Mouse (Mus musculus): ENCODE results near the gene Tlr4. TPM values are rescaled to one million over a fixed set of nuclear protein-coding genes. Genes with fewer than 3 reads are reported as not detected.
A peak's percentile ranks its signal among the peaks of the same experiment; 100 is the strongest.

Gene Tlr4
- polyA plus RNA-seq (2012; rRNA removed): 3.2 and 3.7 TPM in 2 replicates

DNA sequence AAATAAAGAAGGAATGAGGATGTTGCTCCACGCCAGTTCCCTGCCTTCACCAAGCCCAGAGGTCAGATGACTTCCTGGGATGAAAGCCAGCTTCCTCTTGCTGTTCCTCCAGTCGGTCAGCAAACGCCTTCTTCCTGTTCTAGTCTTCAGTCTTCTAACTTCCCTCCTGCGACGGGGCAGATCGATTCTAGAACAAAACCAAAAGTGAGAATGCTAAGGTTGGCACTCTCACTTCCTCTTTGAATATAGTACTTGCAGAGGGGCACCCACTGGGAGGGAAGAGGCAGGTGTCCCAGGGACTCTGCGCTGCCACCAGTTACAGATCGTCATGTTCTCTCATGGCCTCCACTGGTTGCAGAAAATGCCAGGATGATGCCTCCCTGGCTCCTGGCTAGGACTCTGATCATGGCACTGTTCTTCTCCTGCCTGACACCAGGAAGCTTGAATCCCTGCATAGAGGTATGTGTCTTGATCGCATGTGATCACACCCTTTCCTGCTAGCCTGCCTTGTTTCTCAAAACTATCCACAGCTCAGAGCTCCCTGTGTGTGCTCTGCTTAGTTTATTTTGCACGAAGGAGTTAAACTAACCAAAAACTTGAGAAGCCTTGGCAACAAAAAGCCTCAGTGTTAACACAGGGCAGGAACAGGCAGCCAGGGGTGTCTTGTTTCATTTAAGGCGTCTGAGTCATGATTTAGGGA lies at the start of gene Tlr4:
Gene Tlr4, plus strand, starts transcription at position 122 of the 700 bp plus-strand sequence.
- peak; percentile 66 for DNase-seq
- no peak for TF ChIP-seq CTCF (IDR thresholded peaks at IDR 0.05; ENCODE audit: insufficient read depth, low read length)
- peak; percentile 30; the same call in 1 of the 2 replicates for TF ChIP-seq POLR2A (IDR thresholded peaks at IDR 0.05; ENCODE audit: borderline replicate concordance, extremely low read depth, low read depth, low read length)
- Histone ChIP-seq H3K4me1 (ENCODE audit: control insufficient read depth, insufficient read depth, low read length) (no peaks in the 10 kb centered on the region), H3K4me3 (replicated peaks; ENCODE audit: extremely low read depth, low read depth, low read length) (peak within 1 kb of the TSS; percentile 66)
- 7% methylated on average over 11 of the region's 11 CpGs for WGBS

- no peak for DNase-seq
- no peak for TF ChIP-seq POLR2A (IDR thresholded peaks at IDR 0.05; ENCODE audit: borderline replicate concordance, extremely low read depth, low read depth, low read length)
- Histone ChIP-seq H3K4me1 (ENCODE audit: control insufficient read depth, insufficient read depth, low read length) (no peaks in the 10 kb centered on the region), H3K4me3 (replicated peaks; ENCODE audit: extremely low read depth, low read depth, low read length) (no peak overlapping the region)
- WGBS: 72% methylated on average over 2 of the region's 2 CpGs
Measured at GRCm38 (mm10) chr4:66794283-66794682, 33.1 kb upstream of the Tlr4 start.

GRCm38 (mm10) chr4:66796683-66797082 lies 30.7 kb upstream of the Tlr4 start:
- WGBS: 87% methylated on average over 2 of the region's 2 CpGs
- H3K4me1 ChIP-seq (ENCODE audit: control insufficient read depth, insufficient read depth, low read length): no peaks in the 10 kb centered on the region

DNA sequence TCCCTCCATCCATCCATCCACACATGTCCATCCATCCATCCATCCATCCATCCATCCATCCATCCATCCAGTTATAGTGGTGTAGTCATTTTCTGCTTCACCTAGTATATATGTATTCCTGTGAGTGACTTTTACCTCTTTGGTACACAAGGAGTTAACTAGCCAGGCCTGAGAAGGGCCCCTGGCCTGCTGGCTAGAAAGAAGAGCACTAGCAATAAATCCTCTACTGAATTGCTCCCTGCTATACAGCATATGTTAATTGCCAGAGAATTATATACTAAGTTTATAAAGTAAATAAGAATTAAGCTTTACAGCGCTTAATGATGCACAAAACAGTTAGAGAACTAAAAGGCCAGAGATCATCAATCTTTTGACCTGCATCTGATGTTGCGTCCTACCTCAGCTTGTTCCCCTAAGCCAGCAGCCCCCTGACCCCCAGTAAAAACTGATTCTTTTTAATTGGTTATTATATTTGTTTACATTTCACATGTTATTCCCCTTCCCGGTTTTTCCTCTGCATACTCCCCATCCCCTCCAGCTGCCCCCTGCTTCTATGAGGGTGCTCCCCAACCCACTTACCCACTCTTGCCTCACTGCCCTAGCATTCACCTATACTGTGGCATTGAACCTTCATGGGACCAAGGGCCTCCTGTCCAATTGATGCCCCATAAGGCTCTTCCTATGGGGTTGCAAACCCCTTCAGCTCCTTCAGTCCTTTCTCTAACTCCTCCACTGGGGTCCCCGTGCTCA lies 22.7 kb upstream of the Tlr4 start:
- TF ChIP-seq CTCF (IDR thresholded peaks at IDR 0.05; ENCODE audit: insufficient read depth, low read length) (no peak), POLR2A (IDR thresholded peaks at IDR 0.05; ENCODE audit: borderline replicate concordance, extremely low read depth, low read depth, low read length) (no peak)
- WGBS: 73% methylated on average over 4 of the region's 4 CpGs
- no peaks in the 10 kb centered on the region for H3K4me1 ChIP-seq (ENCODE audit: control insufficient read depth, insufficient read depth, low read length)
- H3K4me3 ChIP-seq (replicated peaks; ENCODE audit: extremely low read depth, low read depth, low read length): no peak overlapping the region
- DNase-seq: no peak

More at GRCm38 (mm10) chr4:66796683-66797082, 30.7 kb upstream of the Tlr4 start:
- no peak overlapping the region for H3K4me3 ChIP-seq (replicated peaks; ENCODE audit: extremely low read depth, low read depth, low read length)
- TF ChIP-seq POLR2A (IDR thresholded peaks at IDR 0.05; ENCODE audit: borderline replicate concordance, extremely low read depth, low read depth, low read length) (no peak), CTCF (IDR thresholded peaks at IDR 0.05; ENCODE audit: insufficient read depth, low read length) (no peak)
- no peak for DNase-seq

GRCm38 (mm10) chr4:66805747-66806146 lies 21.6 kb upstream of the Tlr4 start:
- DNase-seq: no peak
- Histone ChIP-seq H3K4me1 (ENCODE audit: control insufficient read depth, insufficient read depth, low read length) (no peaks in the 10 kb centered on the region), H3K4me3 (replicated peaks; ENCODE audit: extremely low read depth, low read depth, low read length) (no peak overlapping the region)
- TF ChIP-seq CTCF (IDR thresholded peaks at IDR 0.05; ENCODE audit: insufficient read depth, low read length): no peak
- no peak for TF ChIP-seq POLR2A (IDR thresholded peaks at IDR 0.05; ENCODE audit: borderline replicate concordance, extremely low read depth, low read depth, low read length)

GRCm38 (mm10) chr4:66816364-66817026 lies 10.9 kb upstream of the Tlr4 start:
- TF ChIP-seq POLR2A (IDR thresholded peaks at IDR 0.05; ENCODE audit: borderline replicate concordance, extremely low read depth, low read depth, low read length) (no peak), CTCF (IDR thresholded peaks at IDR 0.05; ENCODE audit: insufficient read depth, low read length) (no peak)
- Histone ChIP-seq H3K4me1 (ENCODE audit: control insufficient read depth, insufficient read depth, low read length) (no peaks in the 10 kb centered on the region), H3K4me3 (replicated peaks; ENCODE audit: extremely low read depth, low read depth, low read length) (no peak overlapping the region)
- 68% methylated on average over 3 of the region's 3 CpGs for WGBS
- DNase-seq: no peak

- TF ChIP-seq POLR2A (IDR thresholded peaks at IDR 0.05; ENCODE audit: borderline replicate concordance, extremely low read depth, low read depth, low read length): no peak
- no peak for TF ChIP-seq CTCF (IDR thresholded peaks at IDR 0.05; ENCODE audit: insufficient read depth, low read length)
- no peak for DNase-seq
- Histone ChIP-seq H3K4me1 (ENCODE audit: control insufficient read depth, insufficient read depth, low read length) (no peaks in the 10 kb centered on the region), H3K4me3 (replicated peaks; ENCODE audit: extremely low read depth, low read depth, low read length) (no peak overlapping the region)
- 62% methylated on average over 2 of the region's 2 CpGs for WGBS
Measured at GRCm38 (mm10) chr4:66821171-66821570, 6.2 kb upstream of the Tlr4 start.

- no peak for DNase-seq
- TF ChIP-seq CTCF (IDR thresholded peaks at IDR 0.05; ENCODE audit: insufficient read depth, low read length): no peak
- no peak for TF ChIP-seq POLR2A (IDR thresholded peaks at IDR 0.05; ENCODE audit: borderline replicate concordance, extremely low read depth, low read depth, low read length)
- H3K4me3 ChIP-seq (replicated peaks; ENCODE audit: extremely low read depth, low read depth, low read length): no peak overlapping the region
- WGBS: 71% methylated on average over 3 of the region's 3 CpGs
- H3K4me1 ChIP-seq (ENCODE audit: control insufficient read depth, insufficient read depth, low read length): no peaks in the 10 kb centered on the region
Measured at GRCm38 (mm10) chr4:66821764-66822163, 5.6 kb upstream of the Tlr4 start.

- TF ChIP-seq CTCF (IDR thresholded peaks at IDR 0.05; ENCODE audit: insufficient read depth, low read length) (no peak), POLR2A (IDR thresholded peaks at IDR 0.05; ENCODE audit: borderline replicate concordance, extremely low read depth, low read depth, low read length) (no peak)
- no peaks in the 10 kb centered on the region; the same call in 1 of the 2 replicates for H3K4me1 ChIP-seq (ENCODE audit: control insufficient read depth, insufficient read depth, low read length)
- 22% methylated on average over 6 of the region's 6 CpGs for WGBS
- H3K4me3 ChIP-seq (replicated peaks; ENCODE audit: extremely low read depth, low read depth, low read length): peak overlapping the region; percentile 66
- DNase-seq: no peak
Measured at GRCm38 (mm10) chr4:66828163-66828668, 832 bp downstream of the Tlr4 start.

Measured in lung, adult 2 months (tissue).